Mouse (Mus musculus): ENCODE data around the gene 2010111I01Rik. TPM values are rescaled to one million over a fixed set of nuclear protein-coding genes. Genes with fewer than 3 reads are reported as not detected.
A peak's percentile ranks its signal among the peaks of the same experiment; 100 is the strongest.
"Not testable (repeated sequence)": the region's sequence is repeated elsewhere in the genome, so short reads cannot be mapped to it uniquely, and the experiment has no call there.

2010111I01Rik gene
- polyA plus RNA-seq, 1 experiment: 84.5 TPM

- WGBS: 47% methylated on average over 5 of the region's 5 CpGs
- Histone ChIP-seq H3K36me3 (ENCODE audit: control insufficient read depth, insufficient read depth, low read length) (no peaks in the 10 kb centered on the region), H3K27me3 (replicated peaks; ENCODE audit: control insufficient read depth, insufficient read depth, low read length) (no peaks in the 10 kb centered on the region), H3K4me1 (ENCODE audit: control insufficient read depth, insufficient read depth, low read length) (peaks cover 4% of the 10 kb centered on the region), H3K4me3 (ENCODE audit: insufficient read depth, low read depth, low read length) (no peak overlapping the region), H3K27ac (ENCODE audit: insufficient read depth, low read depth, low read length) (peak overlapping the region; percentile 73)
- TF ChIP-seq POLR2A (IDR thresholded peaks at IDR 0.05; ENCODE audit: low read depth, low read length) (no peak), CTCF (conservative IDR thresholded peaks at IDR 0.05; ENCODE audit: insufficient read depth, insufficient read length, low read depth, low read length) (no peak)
- DNase-seq: peak; percentile 90
These were observed 381.0 kb downstream of the 2010111I01Rik start for GRCm38 (mm10) chr13:63345476-63346225.

- WGBS: 92% methylated on average over 2 of the region's 2 CpGs
- no peak for TF ChIP-seq POLR2A (IDR thresholded peaks at IDR 0.05; ENCODE audit: low read depth, low read length)
- TF ChIP-seq CTCF (conservative IDR thresholded peaks at IDR 0.05; ENCODE audit: insufficient read depth, insufficient read length, low read depth, low read length): no peak
- H3K27me3 ChIP-seq (replicated peaks; ENCODE audit: control insufficient read depth, insufficient read depth, low read length): no peaks in the 10 kb centered on the region
- no peaks in the 10 kb centered on the region for H3K36me3 ChIP-seq (ENCODE audit: control insufficient read depth, insufficient read depth, low read length)
- peaks cover 4% of the 10 kb centered on the region for H3K4me1 ChIP-seq (ENCODE audit: control insufficient read depth, insufficient read depth, low read length)
- no peak overlapping the region for H3K27ac ChIP-seq (ENCODE audit: insufficient read depth, low read depth, low read length)
- no peak for DNase-seq
- H3K4me3 ChIP-seq (ENCODE audit: insufficient read depth, low read depth, low read length): no peak overlapping the region
These were observed 382.9 kb downstream of the 2010111I01Rik start for GRCm38 (mm10) chr13:63347639-63348038.

DNA sequence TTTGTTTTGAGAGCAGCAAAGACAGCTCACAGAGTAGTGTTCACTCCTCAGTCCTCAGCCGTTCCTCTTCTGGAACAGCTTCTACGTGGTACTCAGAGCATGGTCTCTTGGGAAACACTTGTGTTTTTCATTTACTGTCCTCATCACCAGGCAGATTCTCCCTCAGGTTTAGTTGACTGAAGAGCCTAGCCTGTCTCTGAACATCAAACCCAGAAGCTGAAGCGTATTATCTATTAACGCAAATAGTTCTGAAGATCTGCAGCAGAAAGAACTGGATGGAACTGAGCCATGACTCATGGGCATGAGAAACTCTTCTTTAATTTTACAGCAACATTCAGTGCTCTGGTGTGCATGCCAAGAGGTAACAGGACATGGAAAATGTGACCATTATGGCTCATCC lies 385.4 kb downstream of the 2010111I01Rik start:
- WGBS: 92% methylated on average over 4 of the region's 4 CpGs
- no peak for DNase-seq
- Histone ChIP-seq H3K4me1 (ENCODE audit: control insufficient read depth, insufficient read depth, low read length) (peaks cover 4% of the 10 kb centered on the region), H3K27me3 (replicated peaks; ENCODE audit: control insufficient read depth, insufficient read depth, low read length) (no peaks in the 10 kb centered on the region), H3K27ac (ENCODE audit: insufficient read depth, low read depth, low read length) (no peak overlapping the region), H3K36me3 (ENCODE audit: control insufficient read depth, insufficient read depth, low read length) (no peaks in the 10 kb centered on the region), H3K4me3 (ENCODE audit: insufficient read depth, low read depth, low read length) (no peak overlapping the region)
- TF ChIP-seq CTCF (conservative IDR thresholded peaks at IDR 0.05; ENCODE audit: insufficient read depth, insufficient read length, low read depth, low read length) (no peak), POLR2A (IDR thresholded peaks at IDR 0.05; ENCODE audit: low read depth, low read length) (no peak)

DNA sequence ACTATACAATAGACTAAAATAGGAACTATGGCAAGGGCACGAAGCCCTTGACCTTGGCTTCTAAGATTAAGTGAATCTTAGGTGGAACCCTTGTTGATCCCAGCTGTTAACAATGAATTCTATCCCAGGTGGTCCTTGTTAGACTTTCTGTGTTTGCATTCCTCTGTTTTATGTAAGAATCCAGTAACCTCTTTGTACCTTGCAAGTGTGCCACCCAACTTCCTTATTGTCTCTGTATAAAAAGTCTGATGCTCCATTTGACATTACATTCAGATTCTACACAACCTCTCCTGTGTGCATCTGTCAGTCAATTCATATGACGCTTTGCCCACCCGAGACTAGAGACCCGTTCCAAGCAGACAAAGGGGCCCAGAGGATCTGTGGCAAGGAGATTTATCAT lies 388.6 kb downstream of the 2010111I01Rik start:
- H3K27me3 ChIP-seq (replicated peaks; ENCODE audit: control insufficient read depth, insufficient read depth, low read length); H3K27ac ChIP-seq (ENCODE audit: insufficient read depth, low read depth, low read length); H3K4me3 ChIP-seq (ENCODE audit: insufficient read depth, low read depth, low read length); DNase-seq; H3K4me1 ChIP-seq (ENCODE audit: control insufficient read depth, insufficient read depth, low read length); H3K36me3 ChIP-seq (ENCODE audit: control insufficient read depth, insufficient read depth, low read length): not testable (repeated sequence)
- 94% methylated on average over 4 of the region's 4 CpGs for WGBS

DNA sequence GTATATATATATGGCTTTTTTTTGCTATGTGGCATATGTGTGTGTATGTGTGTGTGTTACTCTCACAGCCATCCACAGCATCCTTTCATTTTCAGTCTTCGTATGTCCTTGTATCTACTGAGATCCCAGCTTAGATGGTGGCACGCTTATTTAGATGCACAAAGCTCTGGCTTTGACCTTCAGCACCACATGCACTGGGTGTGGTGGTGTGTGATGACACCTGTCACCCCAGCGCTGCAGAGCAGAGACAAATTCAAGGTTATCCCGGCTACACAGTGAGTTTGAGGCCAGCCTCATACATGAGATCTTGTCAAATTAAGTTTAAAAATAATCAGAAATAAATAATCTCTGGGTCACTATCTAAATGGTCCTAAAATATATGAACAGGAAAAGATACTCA lies 391.4 kb downstream of the 2010111I01Rik start:
- Histone ChIP-seq H3K27me3 (replicated peaks; ENCODE audit: control insufficient read depth, insufficient read depth, low read length) (no peaks in the 10 kb centered on the region), H3K36me3 (ENCODE audit: control insufficient read depth, insufficient read depth, low read length) (no peaks in the 10 kb centered on the region), H3K4me3 (ENCODE audit: insufficient read depth, low read depth, low read length) (no peak overlapping the region), H3K27ac (ENCODE audit: insufficient read depth, low read depth, low read length) (no peak overlapping the region), H3K4me1 (ENCODE audit: control insufficient read depth, insufficient read depth, low read length) (peaks cover 3% of the 10 kb centered on the region; the same call in 1 of the 2 replicates)
- WGBS: 96% methylated on average over 4 of the region's 4 CpGs
- DNase-seq: no peak
- TF ChIP-seq CTCF (conservative IDR thresholded peaks at IDR 0.05; ENCODE audit: insufficient read depth, insufficient read length, low read depth, low read length) (no peak), POLR2A (IDR thresholded peaks at IDR 0.05; ENCODE audit: low read depth, low read length) (no peak)

- WGBS: 29% methylated on average over 3 of the region's 3 CpGs
- Histone ChIP-seq H3K4me1 (ENCODE audit: control insufficient read depth, insufficient read depth, low read length) (peaks cover 3% of the 10 kb centered on the region; the same call in 1 of the 2 replicates), H3K27ac (ENCODE audit: insufficient read depth, low read depth, low read length) (no peak overlapping the region), H3K27me3 (replicated peaks; ENCODE audit: control insufficient read depth, insufficient read depth, low read length) (no peaks in the 10 kb centered on the region), H3K4me3 (ENCODE audit: insufficient read depth, low read depth, low read length) (no peak overlapping the region), H3K36me3 (ENCODE audit: control insufficient read depth, insufficient read depth, low read length) (no peaks in the 10 kb centered on the region)
- TF ChIP-seq POLR2A (IDR thresholded peaks at IDR 0.05; ENCODE audit: low read depth, low read length) (no peak), CTCF (conservative IDR thresholded peaks at IDR 0.05; ENCODE audit: insufficient read depth, insufficient read length, low read depth, low read length) (peak; percentile 49)
- DNase-seq: peak; percentile 81
These were observed 391.9 kb downstream of the 2010111I01Rik start for GRCm38 (mm10) chr13:63356558-63356957.

GRCm38 (mm10) chr13:63359393-63359792 lies 394.7 kb downstream of the 2010111I01Rik start:
- DNase-seq: no peak
- H3K4me3 ChIP-seq (ENCODE audit: insufficient read depth, low read depth, low read length): no peak overlapping the region
- H3K36me3 ChIP-seq (ENCODE audit: control insufficient read depth, insufficient read depth, low read length): no peaks in the 10 kb centered on the region
- H3K27me3 ChIP-seq (replicated peaks; ENCODE audit: control insufficient read depth, insufficient read depth, low read length): no peaks in the 10 kb centered on the region
- peaks cover 3% of the 10 kb centered on the region; the same call in 1 of the 2 replicates for H3K4me1 ChIP-seq (ENCODE audit: control insufficient read depth, insufficient read depth, low read length)
- no peak overlapping the region for H3K27ac ChIP-seq (ENCODE audit: insufficient read depth, low read depth, low read length)
- 62% methylated on average over 4 of the region's 4 CpGs for WGBS
- TF ChIP-seq POLR2A (IDR thresholded peaks at IDR 0.05; ENCODE audit: low read depth, low read length): no peak
- TF ChIP-seq CTCF (conservative IDR thresholded peaks at IDR 0.05; ENCODE audit: insufficient read depth, insufficient read length, low read depth, low read length): no peak

Data from kidney, adult 2 months (tissue).